Mouse (Mus musculus) ES-Bruce4 (cell line): ENCODE measurements around the gene Ykt6.

ENCODE experiments used
- CTCF ChIP-seq: IDR thresholded peaks from one replicate; pipeline ENCODE4 v1.8.1; 2011; ENCODE audit warnings: low read depth, low read length
- EP300 ChIP-seq: IDR thresholded peaks from 2 replicates; pipeline ENCODE4 v1.6.1; 2011; ENCODE audit warnings: low read depth, low read length; ENCODE audit not compliant: insufficient read depth
- POLR2A ChIP-seq: IDR thresholded peaks from one replicate; pipeline ENCODE4 v1.8.1; 2011; ENCODE audit warnings: low read length; ENCODE audit not compliant: insufficient read depth

DNA sequence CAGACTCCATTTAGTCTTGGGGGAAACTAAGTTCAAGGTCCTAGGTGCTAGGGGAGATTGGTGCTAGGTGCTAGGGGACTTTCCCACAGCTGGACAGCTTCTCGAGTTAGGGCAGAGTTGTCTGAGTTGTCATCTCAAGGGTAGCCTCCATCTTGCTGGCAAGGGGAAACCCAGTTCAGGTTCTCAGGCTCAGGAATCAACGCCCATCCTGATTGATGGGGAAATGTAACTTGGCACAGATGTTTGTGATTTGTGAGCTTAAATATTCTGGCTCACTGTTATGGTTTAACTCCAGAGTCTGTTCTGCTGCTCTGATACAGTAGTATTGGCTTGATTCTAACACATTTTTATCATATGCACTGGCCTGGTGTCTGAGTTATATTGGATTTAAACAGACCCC, 37.4 kb upstream of the Ykt6 start:
- no peak for TF ChIP-seq CTCF
- no peak for TF ChIP-seq POLR2A
- no peak for TF ChIP-seq EP300
